Mouse (Mus musculus) MEL (cell line): ENCODE results near the gene Ppt2. TPM values are rescaled to one million over a fixed set of nuclear protein-coding genes. Genes with fewer than 3 reads are reported as not detected.

Source experiments
- DNase-seq: peaks from one replicate; pipeline ENCODE4 v3.0.0; 2011; ENCODE audit warnings: low read depth, low spot score
- H3K27ac ChIP-seq: 2 replicates; pipeline ENCODE4 v1.5.1; 2012; ENCODE audit warnings: low read depth, mild to moderate bottlenecking, control low read depth, low read length, moderate library complexity; ENCODE audit not compliant: control insufficient read depth
- H3K27me3 ChIP-seq, 2 experiments: fragments of 150-350 bp in 1 of 2; sonication (generic) in 1 of 2; 2 replicates each; pipeline ENCODE4 v1.6.1; 2012; ENCODE audit warnings: low read length in 2 of 2, mild to moderate bottlenecking in 2 of 2, improper control_type of control experiment in 1 of 2, moderate library complexity in 1 of 2; ENCODE audit not compliant: insufficient read depth in 2 of 2, control insufficient read depth in 1 of 2
- H3K36me3 ChIP-seq, 2 experiments: 2 replicates each; pipeline ENCODE4 v1.6.1; 2012 to 2014; ENCODE audit warnings: low read length in 2 of 2, improper control_type of control experiment in 1 of 2, inconsistent platforms in 1 of 2, mild to moderate bottlenecking in 1 of 2; ENCODE audit not compliant: insufficient read depth in 2 of 2, control insufficient read depth in 1 of 2
- H3K4me1 ChIP-seq, 2 experiments: fragments of 150-350 bp in 1 of 2; sonication (generic) in 1 of 2; 2 replicates each; pipeline ENCODE4 v1.6.1; 2012; ENCODE audit warnings: low read length in 2 of 2, improper control_type of control experiment in 1 of 2, mild to moderate bottlenecking in 1 of 2; ENCODE audit not compliant: insufficient read depth in 2 of 2, control insufficient read depth in 1 of 2
- H3K4me3 ChIP-seq, 2 experiments: fragments of 150-350 bp in 1 of 2; sonication (generic) in 1 of 2; 2 replicates each; pipeline ENCODE4 v1.5.1; 2012; ENCODE audit warnings: low read depth in 2 of 2, low read length in 2 of 2, mild to moderate bottlenecking in 2 of 2, moderate library complexity in 2 of 2, control low read depth in 1 of 2, improper control_type of control experiment in 1 of 2; ENCODE audit not compliant: control insufficient read depth in 1 of 2, insufficient read depth in 1 of 2
- H3K79me2 ChIP-seq: 2 replicates; pipeline ENCODE4 v1.6.1; 2012; ENCODE audit warnings: mild to moderate bottlenecking, low read length, moderate library complexity; ENCODE audit not compliant: control insufficient read depth, poor library complexity, insufficient read depth
- H3K9ac ChIP-seq: 2 replicates; pipeline ENCODE4 v1.6.1; 2012; ENCODE audit warnings: low read depth, mild to moderate bottlenecking, control low read depth, low read length, moderate library complexity; ENCODE audit not compliant: control insufficient read depth, poor library complexity, severe bottlenecking
- H3K9me3 ChIP-seq: fragments of 150-350 bp; sonication (generic); replicated peaks from 2 replicates; pipeline ENCODE4 v1.6.1; 2012; ENCODE audit warnings: mild to moderate bottlenecking, low read length, improper control_type of control experiment, moderate library complexity; ENCODE audit not compliant: insufficient read depth
- BHLHE40 ChIP-seq: IDR thresholded peaks from 2 replicates; pipeline ENCODE4 v1.6.1; 2012; ENCODE audit warnings: low read depth, mild to moderate bottlenecking, inconsistent platforms, low read length, improper control_type of control experiment, borderline replicate concordance
- CHD1 ChIP-seq: IDR thresholded peaks from 2 replicates; pipeline ENCODE4 v1.6.1; 2012; ENCODE audit warnings: low read depth, mild to moderate bottlenecking, inconsistent platforms, low read length, improper control_type of control experiment
- CHD2 ChIP-seq: IDR thresholded peaks from 2 replicates; pipeline ENCODE4 v1.6.1; 2011; ENCODE audit warnings: low read length, improper control_type of control experiment
- CTCF ChIP-seq, 3 experiments: IDR thresholded peaks in 2 of 3; conservative IDR thresholded peaks in 1 of 3; 2 replicates each; pipeline ENCODE4 v1.5.1; 2011 to 2012; ENCODE audit warnings: low read length in 3 of 3, low read depth in 2 of 3, mild to moderate bottlenecking in 2 of 3, improper control_type of control experiment in 1 of 3, inconsistent platforms in 1 of 3, mixed read lengths in 1 of 3, moderate library complexity in 1 of 3; ENCODE audit not compliant: control insufficient read depth in 1 of 3, insufficient read depth in 1 of 3, poor library complexity in 1 of 3, severe bottlenecking in 1 of 3
- E2F4 ChIP-seq: IDR thresholded peaks from 2 replicates; pipeline ENCODE4 v1.6.1; 2011; ENCODE audit warnings: low read depth, low read length, improper control_type of control experiment, borderline replicate concordance
- ELF1 ChIP-seq: IDR thresholded peaks from 2 replicates; pipeline ENCODE4 v1.6.1; 2014; ENCODE audit warnings: low read depth, mild to moderate bottlenecking, inconsistent platforms, low read length, improper control_type of control experiment, moderate library complexity
- EP300 ChIP-seq, 2 experiments: IDR thresholded peaks; 2 replicates each; pipeline ENCODE4 v1.6.1; 2011; ENCODE audit warnings: improper control_type of control experiment in 2 of 2, low read length in 2 of 2, low read depth in 1 of 2, mild to moderate bottlenecking in 1 of 2
- ETS1 ChIP-seq: IDR thresholded peaks from 2 replicates; pipeline ENCODE4 v1.6.1; 2012; ENCODE audit warnings: low read depth, mild to moderate bottlenecking, inconsistent platforms, low read length, improper control_type of control experiment, moderate library complexity
- GABPA ChIP-seq: IDR thresholded peaks from 2 replicates; pipeline ENCODE4 v1.6.1; 2012; ENCODE audit warnings: low read depth, mild to moderate bottlenecking, inconsistent platforms, low read length, improper control_type of control experiment, moderate library complexity
- HCFC1 ChIP-seq: IDR thresholded peaks from 2 replicates; pipeline ENCODE4 v1.6.1; 2012; ENCODE audit warnings: low read depth, mild to moderate bottlenecking, inconsistent platforms, low read length, improper control_type of control experiment, moderate library complexity
- KAT2A ChIP-seq: conservative IDR thresholded peaks from 2 replicates; pipeline ENCODE4 v1.6.1; 2012; ENCODE audit warnings: low read depth, low read length, improper control_type of control experiment, inconsistent platforms
- MAFK ChIP-seq: IDR thresholded peaks from 2 replicates; pipeline ENCODE4 v1.6.1; 2011; ENCODE audit warnings: low read depth, mild to moderate bottlenecking, low read length, improper control_type of control experiment, borderline replicate concordance
- MAX ChIP-seq: IDR thresholded peaks from 2 replicates; pipeline ENCODE4 v1.6.1; 2011; ENCODE audit warnings: low read length, improper control_type of control experiment
- MEF2A ChIP-seq: IDR thresholded peaks from 2 replicates; pipeline ENCODE4 v1.6.1; 2014; ENCODE audit warnings: low read depth, mild to moderate bottlenecking, inconsistent platforms, low read length, improper control_type of control experiment; ENCODE audit not compliant: poor library complexity, insufficient replicate concordance, severe bottlenecking; ENCODE audit errors: extremely low read depth
- MXI1 ChIP-seq: IDR thresholded peaks from 2 replicates; pipeline ENCODE4 v1.6.1; 2011; ENCODE audit warnings: mild to moderate bottlenecking, low read depth, low read length, improper control_type of control experiment
- MYB ChIP-seq: IDR thresholded peaks from 2 replicates; pipeline ENCODE4 v1.6.1; 2011; ENCODE audit warnings: mild to moderate bottlenecking, low read depth, low read length, improper control_type of control experiment
- NELFE ChIP-seq: IDR thresholded peaks from 2 replicates; pipeline ENCODE4 v1.6.1; 2011; ENCODE audit warnings: low read depth, low read length, improper control_type of control experiment
- NRF1 ChIP-seq: IDR thresholded peaks from 2 replicates; pipeline ENCODE4 v1.6.1; 2014; ENCODE audit warnings: low read depth, mild to moderate bottlenecking, inconsistent platforms, low read length, improper control_type of control experiment, moderate library complexity; ENCODE audit not compliant: poor library complexity, insufficient read depth, severe bottlenecking
- POLR2A ChIP-seq, 2 experiments: IDR thresholded peaks; 2 replicates each; pipeline ENCODE4 v1.6.1; 2011 to 2012; ENCODE audit warnings: low read length in 2 of 2, mild to moderate bottlenecking in 2 of 2, control low read depth in 1 of 2, improper control_type of control experiment in 1 of 2, low read depth in 1 of 2, moderate library complexity in 1 of 2; ENCODE audit not compliant: control insufficient read depth in 1 of 2, insufficient read depth in 1 of 2, poor library complexity in 1 of 2
- POLR2AphosphoS2 ChIP-seq: IDR thresholded peaks from 2 replicates; pipeline ENCODE4 v1.6.1; 2011; ENCODE audit warnings: low read length, improper control_type of control experiment
- POLR2AphosphoS5 ChIP-seq: IDR thresholded peaks from 2 replicates; pipeline ENCODE4 v1.6.1; 2012; ENCODE audit warnings: low read depth, borderline replicate concordance, mild to moderate bottlenecking, inconsistent platforms, low read length, moderate library complexity, mixed read lengths
- RCOR1 ChIP-seq: IDR thresholded peaks from 2 replicates; pipeline ENCODE4 v1.6.1; 2012; ENCODE audit warnings: low read depth, mild to moderate bottlenecking, inconsistent platforms, low read length, improper control_type of control experiment
- SMC3 ChIP-seq: IDR thresholded peaks from 2 replicates; pipeline ENCODE4 v1.6.1; 2011; ENCODE audit warnings: low read depth, low read length, improper control_type of control experiment
- TAL1 ChIP-seq: IDR thresholded peaks from 2 replicates; pipeline ENCODE4 v1.6.1; 2012; ENCODE audit warnings: mild to moderate bottlenecking, inconsistent platforms, low read length, moderate library complexity, mixed read lengths
- TCF12 ChIP-seq: IDR thresholded peaks from 2 replicates; pipeline ENCODE4 v1.6.1; 2014; ENCODE audit warnings: low read depth, mild to moderate bottlenecking, inconsistent platforms, low read length, improper control_type of control experiment, moderate library complexity
- USF1 ChIP-seq: IDR thresholded peaks from 2 replicates; pipeline ENCODE4 v1.6.1; 2014; ENCODE audit warnings: low read depth, mild to moderate bottlenecking, inconsistent platforms, low read length, improper control_type of control experiment, moderate library complexity
- USF2 ChIP-seq, 2 experiments: IDR thresholded peaks; 2 replicates each; pipeline ENCODE4 v1.6.1; 2011 to 2012; ENCODE audit warnings: improper control_type of control experiment in 2 of 2, low read length in 2 of 2, borderline replicate concordance in 1 of 2, inconsistent platforms in 1 of 2, low read depth in 1 of 2, mild to moderate bottlenecking in 1 of 2; ENCODE audit not compliant: insufficient read depth in 1 of 2
- ZC3H11A ChIP-seq: IDR thresholded peaks from 2 replicates; pipeline ENCODE4 v1.6.1; 2012; ENCODE audit warnings: low read depth, mild to moderate bottlenecking, inconsistent platforms, low read length, improper control_type of control experiment
- ZKSCAN1 ChIP-seq: IDR thresholded peaks from 2 replicates; pipeline ENCODE4 v1.6.1; 2012; ENCODE audit warnings: low read depth, mild to moderate bottlenecking, inconsistent platforms, low read length, improper control_type of control experiment, moderate library complexity
- ZMIZ1 ChIP-seq: IDR thresholded peaks from 2 replicates; pipeline ENCODE4 v1.6.1; 2012; ENCODE audit warnings: low read depth, mild to moderate bottlenecking, inconsistent platforms, low read length, improper control_type of control experiment, moderate library complexity
- ZNF384 ChIP-seq: IDR thresholded peaks from 2 replicates; pipeline ENCODE4 v1.6.1; 2012; ENCODE audit warnings: low read depth, mild to moderate bottlenecking, inconsistent platforms, low read length, improper control_type of control experiment
- polyA plus RNA-seq, 2 experiments: library from polyadenylated mRNA; stranded (reverse) in 1 of 2; unstranded in 1 of 2; fragments of >175 nt in 1 of 2; fragments of >200 nt in 1 of 2; gene quantifications; 2 replicates each; pipeline versions ENCODE4 v1.2.1 to v1.2.4; 2012; ENCODE audit warnings: low replicate concordance in 2 of 2, low read depth in 1 of 2; ENCODE audit not compliant: insufficient read length in 2 of 2, insufficient read depth in 1 of 2, missing spikeins in 1 of 2
- total RNA-seq: library from RNA; depleted of rRNA; stranded (reverse); fragments of 300-350 nt; gene quantifications from 2 replicates; pipeline ENCODE4 v1.2.3, GENCODE M21; 2012

Gene Ppt2
- total and polyA plus RNA-seq, 3 experiments, result 29.2 to 147 (median 67.1) TPM

- no peak for TF ChIP-seq ZNF384
- no peak for TF ChIP-seq ZC3H11A
- TF ChIP-seq GABPA, result no peak
- TF ChIP-seq ETS1, result 0 out of 2 replicates have a peak, but pooled peaks have one; percentile 15
- TF ChIP-seq NRF1, result 0 out of 2 replicates have a peak, but pooled peaks have one; percentile 22
- no peak for TF ChIP-seq KAT2A
- TF ChIP-seq CTCF (IDR thresholded peaks at IDR 0.05 in 2 of 3, conservative IDR thresholded peaks at IDR 0.05 in 1 of 3; ENCODE audit: control insufficient read depth in 1 of 3, insufficient read depth in 1 of 3, low read depth in 2 of 3, low read length in 3 of 3, poor library complexity in 1 of 3, severe bottlenecking in 1 of 3), result no peak
- peak; percentile 85 for TF ChIP-seq HCFC1
- TF ChIP-seq CHD2, result peak; percentile 29; the same call in 1 of the 2 replicates
- no peak for TF ChIP-seq USF2 (IDR thresholded peaks at IDR 0.05; ENCODE audit: borderline replicate concordance in 1 of 2, insufficient read depth in 1 of 2, low read depth in 1 of 2, low read length in 2 of 2)
- no peak for TF ChIP-seq E2F4
- TF ChIP-seq, all 39 proteins: peak for 15
These were observed 22.7 kb downstream of the Ppt2 start (continued) for GRCm38 (mm10) chr17:34605609-34606008.

- peaks cover 53% of the 10 kb centered on the region for H3K79me2 ChIP-seq
- H3K27me3 ChIP-seq, result no peaks in the 10 kb centered on the region
- peak overlapping the region; percentile 87 for H3K27ac ChIP-seq
- peak overlapping the region; percentile 95 to 99 for H3K4me3 ChIP-seq
- peaks cover 6 to 26% of the 10 kb centered on the region in 2 experiments; a peak in 3 of 4 replicates for H3K4me1 ChIP-seq
- DNase-seq, result peak; percentile 78
- H3K9ac ChIP-seq, result peak overlapping the region; percentile 98
- H3K36me3 ChIP-seq, result peaks cover 0 to 10% of the 10 kb centered on the region in 2 experiments; a peak in 2 of 4 replicates
- H3K9me3 ChIP-seq, result no peaks in the 10 kb centered on the region
- no peak; the same call in 1 of the 2 replicates for TF ChIP-seq MXI1
- 0 out of 2 replicates have a peak, but pooled peaks have one; percentile 13 for TF ChIP-seq RCOR1
- TF ChIP-seq POLR2AphosphoS5, result 0 out of 2 replicates have a peak, but pooled peaks have one; percentile 7
- no peak for TF ChIP-seq CTCF (IDR thresholded peaks at IDR 0.05 in 2 of 3, conservative IDR thresholded peaks at IDR 0.05 in 1 of 3; ENCODE audit: control insufficient read depth in 1 of 3, insufficient read depth in 1 of 3, low read depth in 2 of 3, low read length in 3 of 3, poor library complexity in 1 of 3, severe bottlenecking in 1 of 3)
- no peak for TF ChIP-seq POLR2A (IDR thresholded peaks at IDR 0.05; ENCODE audit: control insufficient read depth in 1 of 2, insufficient read depth in 1 of 2, low read depth in 1 of 2, low read length in 2 of 2, poor library complexity in 1 of 2)
- no peak for TF ChIP-seq ZMIZ1
- no peak for TF ChIP-seq MAFK
- no peak for TF ChIP-seq EP300 (IDR thresholded peaks at IDR 0.05; ENCODE audit: low read depth in 1 of 2, low read length in 2 of 2)
- TF ChIP-seq KAT2A, result no peak
- TF ChIP-seq TCF12, result no peak
- no peak for TF ChIP-seq CHD2
- TF ChIP-seq ELF1, result no peak
- 0 out of 2 replicates have a peak, but pooled peaks have one; percentile 5 for TF ChIP-seq USF1
- TF ChIP-seq E2F4, result no peak; the same call in none of the 2 replicates
- TF ChIP-seq NELFE, result no peak
- peak; percentile 75; the same call in 1 of the 2 replicates for TF ChIP-seq CHD1
- peak; percentile 36; the same call in 1 of the 2 replicates for TF ChIP-seq MAX
- TF ChIP-seq MEF2A, result no peak
- no peak for TF ChIP-seq ZC3H11A
- TF ChIP-seq BHLHE40, result no peak
- TF ChIP-seq SMC3, result no peak
- TF ChIP-seq MYB, result no peak
- no peak for TF ChIP-seq NRF1
- no peak for TF ChIP-seq TAL1
- no peak for TF ChIP-seq ZKSCAN1
- TF ChIP-seq POLR2AphosphoS2, result 0 out of 2 replicates have a peak, but pooled peaks have one; percentile 19
- TF ChIP-seq USF2 (IDR thresholded peaks at IDR 0.05; ENCODE audit: borderline replicate concordance in 1 of 2, insufficient read depth in 1 of 2, low read depth in 1 of 2, low read length in 2 of 2), result no peak
These were observed 23.6 kb downstream of the Ppt2 start for GRCm38 (mm10) chr17:34604511-34605237.
